Mouse (Mus musculus) ES-E14 (cell line): Measurements from ENCODE around the gene B3galt2. TPM values are rescaled to one million over a fixed set of nuclear protein-coding genes. Genes with fewer than 3 reads are reported as not detected.

Source experiments
- DNase-seq: peaks from one replicate; pipeline ENCODE4 v3.0.0-alpha.2; 2013; ENCODE audit warnings: low read depth, low spot score
- H3K27ac ChIP-seq: 2 replicates; pipeline ENCODE4 v1.5.1; 2012; ENCODE audit warnings: low read depth, mild to moderate bottlenecking, low read length, moderate library complexity, mixed read lengths; ENCODE audit not compliant: poor library complexity, insufficient read depth, severe bottlenecking
- H3K36me3 ChIP-seq: 2 replicates; pipeline ENCODE4 v1.6.1; 2012; ENCODE audit warnings: mild to moderate bottlenecking, low read length, moderate library complexity, mixed read lengths; ENCODE audit not compliant: control insufficient read depth, poor library complexity, insufficient read depth, severe bottlenecking
- H3K4me1 ChIP-seq, 2 experiments: fragments of 150-350 bp in 1 of 2; sonication (generic) in 1 of 2; 2 replicates each; pipeline ENCODE4 v1.6.1; 2012; ENCODE audit warnings: low read length in 2 of 2, mild to moderate bottlenecking in 1 of 2, mixed read lengths in 1 of 2; ENCODE audit not compliant: control insufficient read depth in 2 of 2, insufficient read depth in 2 of 2, poor library complexity in 1 of 2
- H3K4me3 ChIP-seq, 2 experiments: fragments of 150-350 bp in 1 of 2; sonication (generic) in 1 of 2; 2 replicates each; pipeline ENCODE4 v1.5.1; 2012; ENCODE audit warnings: low read length in 2 of 2, low read depth in 1 of 2, mild to moderate bottlenecking in 1 of 2, mixed read lengths in 1 of 2; ENCODE audit not compliant: insufficient read depth in 1 of 2, poor library complexity in 1 of 2, severe bottlenecking in 1 of 2
- H3K9ac ChIP-seq: 2 replicates; pipeline ENCODE4 v1.6.1; 2012; ENCODE audit warnings: low read depth, mild to moderate bottlenecking, low read length, mixed read lengths; ENCODE audit not compliant: poor library complexity, insufficient read depth, severe bottlenecking
- H3K9me3 ChIP-seq: fragments of 150-350 bp; sonication (generic); 2 replicates; pipeline ENCODE4 v1.6.1; 2012; ENCODE audit warnings: low read depth, mild to moderate bottlenecking, low read length; ENCODE audit not compliant: control insufficient read depth, insufficient read depth
- CHD2 ChIP-seq: IDR thresholded peaks from 2 replicates; pipeline ENCODE4 v1.6.1; 2014; ENCODE audit warnings: mild to moderate bottlenecking, low read depth, low read length, inconsistent platforms
- HCFC1 ChIP-seq: IDR thresholded peaks from 2 replicates; pipeline ENCODE4 v1.6.1; 2012; ENCODE audit warnings: low read length, inconsistent platforms, borderline replicate concordance; ENCODE audit not compliant: insufficient read depth
- MAFK ChIP-seq: IDR thresholded peaks from 2 replicates; pipeline ENCODE4 v1.6.1; 2014; ENCODE audit warnings: mild to moderate bottlenecking, low read depth, low read length, inconsistent platforms; ENCODE audit not compliant: insufficient read depth
- ZC3H11A ChIP-seq: IDR thresholded peaks from 2 replicates; pipeline ENCODE4 v1.6.1; 2012; ENCODE audit warnings: low read depth, mild to moderate bottlenecking, inconsistent platforms, low read length, borderline replicate concordance
- ZNF384 ChIP-seq: IDR thresholded peaks from 2 replicates; pipeline ENCODE4 v1.6.1; 2012; ENCODE audit warnings: low read depth, low read length, inconsistent platforms
- in situ Hi-C, 2 experiments: fragments of 600-800 bp; cut with MboI; formaldehyde crosslinking; loops; one replicate each; pipeline ENCODE4 v1.15.1; 2025; ENCODE audit warnings: low sequenced_read_pairs in 2 of 2, inconsistent platforms in 1 of 2; ENCODE audit not compliant: unreplicated experiment in 2 of 2
- total RNA-seq: library from RNA; depleted of rRNA; stranded (reverse); fragments of 300-350 nt; gene quantifications from 2 replicates; pipeline ENCODE4 v1.2.3, GENCODE M21; 2012

The B3galt2 gene
- total RNA-seq, 1 experiment, result 0.22 TPM

DNA sequence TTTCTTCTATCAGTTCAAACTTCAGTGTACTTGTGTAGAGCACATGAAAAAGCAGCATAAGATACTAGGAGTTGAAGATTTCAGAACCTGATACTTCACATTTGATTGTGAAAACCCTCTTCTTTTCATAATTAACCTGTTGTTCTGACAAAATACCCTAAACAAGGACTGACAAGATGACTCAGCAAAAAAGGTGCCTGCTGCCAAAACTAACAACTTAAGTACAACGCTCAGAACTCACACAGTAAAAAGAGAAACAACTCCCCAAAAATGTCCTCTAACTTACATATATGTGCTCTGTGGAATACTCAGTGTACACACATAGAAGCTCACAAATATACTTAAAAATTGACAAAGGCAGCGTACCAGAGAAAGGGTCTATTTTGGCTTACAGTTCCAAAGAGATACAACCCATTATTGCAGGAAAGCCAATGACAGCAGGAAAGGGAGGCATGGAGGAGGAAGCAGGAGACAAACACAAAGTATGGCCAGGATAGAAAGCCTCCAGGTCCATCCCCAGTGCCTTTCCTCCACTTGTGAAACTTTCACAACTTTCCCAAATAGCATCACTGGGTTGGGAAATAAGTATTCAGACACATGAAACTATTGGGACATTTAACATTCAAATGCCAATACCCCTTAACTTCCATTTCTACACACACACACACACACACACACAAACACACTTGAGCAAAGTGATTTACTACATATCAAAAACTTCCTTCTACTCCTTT is 7.4 kb upstream of the B3galt2 start:
- TF ChIP-seq CHD2 (no peak), ZNF384 (no peak), MAFK (peak; percentile 87)
- H3K4me3 ChIP-seq, result no peak overlapping the region
- no peaks in the 10 kb centered on the region for H3K9me3 ChIP-seq
- H3K36me3 ChIP-seq, result no peaks in the 10 kb centered on the region; the same call in 1 of the 2 replicates
- H3K27ac ChIP-seq, result no peak overlapping the region; the same call in 1 of the 2 replicates
- H3K9ac ChIP-seq, result no peak overlapping the region
- in situ Hi-C loops, result no loop called here
- H3K4me1 ChIP-seq, result peaks cover 0 to 2% of the 10 kb centered on the region in 2 experiments; a peak in 1 of 4 replicates
- no peak for DNase-seq

- no peaks in the 10 kb centered on the region for H3K9me3 ChIP-seq
- H3K4me3 ChIP-seq, result no peak overlapping the region
- TF ChIP-seq CHD2 (no peak), ZNF384 (no peak), MAFK (no peak), ZC3H11A (no peak), HCFC1 (no peak)
- H3K9ac ChIP-seq, result no peak overlapping the region
- in situ Hi-C loops, result no loop called here
- H3K36me3 ChIP-seq, result no peaks in the 10 kb centered on the region; the same call in 1 of the 2 replicates
- no peak overlapping the region for H3K27ac ChIP-seq
- H3K4me1 ChIP-seq, result no peaks in the 10 kb centered on the region
- DNase-seq, result peak; percentile 37
Observed at GRCm38 (mm10) chr1:143644221-143644620, 3.8 kb downstream of the B3galt2 start.

- DNase-seq, result no peak
Observed at GRCm38 (mm10) chr1:143645386-143645785, 4.9 kb downstream of the B3galt2 start.

GRCm38 (mm10) chr1:143646219-143646618 is 5.8 kb downstream of the B3galt2 start:
- TF ChIP-seq HCFC1 (no peak), ZNF384 (no peak), CHD2 (no peak), ZC3H11A (no peak), MAFK (no peak)
- no peak overlapping the region for H3K4me3 ChIP-seq
- no peak for DNase-seq
- H3K27ac ChIP-seq, result no peak overlapping the region
- H3K4me1 ChIP-seq, result no peaks in the 10 kb centered on the region
- H3K9ac ChIP-seq, result no peak overlapping the region
- H3K9me3 ChIP-seq, result no peaks in the 10 kb centered on the region
- in situ Hi-C loops, result no loop called here
- H3K36me3 ChIP-seq, result no peaks in the 10 kb centered on the region; the same call in 1 of the 2 replicates

More at GRCm38 (mm10) chr1:143645386-143645785, 4.9 kb downstream of the B3galt2 start:
- Histone ChIP-seq H3K4me3 (no peak overlapping the region), H3K4me1 (no peaks in the 10 kb centered on the region), H3K36me3 (no peaks in the 10 kb centered on the region; the same call in 1 of the 2 replicates), H3K9me3 (no peaks in the 10 kb centered on the region), H3K9ac (no peak overlapping the region), H3K27ac (no peak overlapping the region)
- TF ChIP-seq ZNF384, result no peak
- TF ChIP-seq ZC3H11A, result no peak
- TF ChIP-seq CHD2, result no peak
- TF ChIP-seq HCFC1, result no peak
- in situ Hi-C loops, result no loop called here

- no peak for DNase-seq
- Histone ChIP-seq H3K36me3 (no peaks in the 10 kb centered on the region), H3K4me3 (no peak overlapping the region), H3K9me3 (no peaks in the 10 kb centered on the region), H3K9ac (no peak overlapping the region), H3K4me1 (no peaks in the 10 kb centered on the region), H3K27ac (no peak overlapping the region)
- TF ChIP-seq MAFK (no peak), ZC3H11A (no peak)
- in situ Hi-C loops, result no loop called here
Observed at GRCm38 (mm10) chr1:143650317-143650716, 9.9 kb downstream of the B3galt2 start.
